Mouse (Mus musculus) T-helper 1 cell (primary cell): ENCODE results near the gene Npm1.

ENCODE experiments used
- in situ Hi-C: fragments of 300-600 bp; cut with MboI, MseI; formaldehyde crosslinking; loops from one replicate; pipeline ENCODE4 v1.15.1; 2025; ENCODE audit warnings: high pct_unique_total_duplicates

Gene Npm1

GRCm38 (mm10) chr11:33147171-33147571 is 15.8 kb downstream of the Npm1 start, which contains the start of gene Fgf18:
Gene Fgf18, minus strand, starts transcription at chr11:33147400.
- in situ Hi-C loops = loop anchor here (5.0 to 10.0 kb wide), 2 partner anchors 422 to 690 kb away; partner anchors contain the start of gene Ubtd2

- in situ Hi-C loops = loop anchor here (5.0 to 10.0 kb wide), 2 partner anchors 422 to 689 kb away; partner anchors contain the start of gene Ubtd2
These were observed 16.3 kb downstream of the Npm1 start for GRCm38 (mm10) chr11:33146651-33147131.

GRCm38 (mm10) chr11:33146143-33146497 is 16.9 kb downstream of the Npm1 start:
- in situ Hi-C loops = loop anchor here (5.0 to 10.0 kb wide), 2 partner anchors 421 to 689 kb away; partner anchors contain the start of gene Ubtd2

- in situ Hi-C loops = loop anchor here (5.0 to 10.0 kb wide), 2 partner anchors 421 to 688 kb away; partner anchors contain the start of gene Ubtd2
These were observed 17.5 kb downstream of the Npm1 start for GRCm38 (mm10) chr11:33145201-33146142.

- in situ Hi-C loops = loop anchor here (10.0 kb wide), 1 partner anchor 419 kb away; no protein-coding TSS in a partner anchor
These were observed 19.1 kb downstream of the Npm1 start for GRCm38 (mm10) chr11:33143906-33144305.

GRCm38 (mm10) chr11:33142801-33143200 is 20.2 kb downstream of the Npm1 start:
- in situ Hi-C loops = loop anchor here (10.0 kb wide), 1 partner anchor 418 kb away; no protein-coding TSS in a partner anchor

GRCm38 (mm10) chr11:33140111-33140460 is 22.9 kb downstream of the Npm1 start:
- in situ Hi-C loops = loop anchor here (10.0 kb wide), 1 partner anchor 415 kb away; no protein-coding TSS in a partner anchor

GRCm38 (mm10) chr11:33139458-33140110 is 23.4 kb downstream of the Npm1 start:
- in situ Hi-C loops = loop anchor here (10.0 kb wide), 2 partner anchors 415 to 515 kb away; no protein-coding TSS in a partner anchor

GRCm38 (mm10) chr11:33138686-33139085 is 24.3 kb downstream of the Npm1 start:
- in situ Hi-C loops = loop anchor here (10.0 kb wide), 1 partner anchor 514 kb away; no protein-coding TSS in a partner anchor

GRCm38 (mm10) chr11:33134391-33134986 is 28.5 kb downstream of the Npm1 start:
- in situ Hi-C loops = loop anchor here (10.0 kb wide), 1 partner anchor 510 kb away; no protein-coding TSS in a partner anchor

- in situ Hi-C loops = loop anchor here (10.0 kb wide), 1 partner anchor 508 kb away; no protein-coding TSS in a partner anchor
These were observed 30.2 kb downstream of the Npm1 start for GRCm38 (mm10) chr11:33132619-33133338.

- in situ Hi-C loops = no loop called here
These were observed 35.9 kb downstream of the Npm1 start for GRCm38 (mm10) chr11:33127058-33127457.

- in situ Hi-C loops = no loop called here
These were observed 40.3 kb downstream of the Npm1 start for GRCm38 (mm10) chr11:33122575-33123268.

- in situ Hi-C loops = no loop called here
These were observed 43.5 kb downstream of the Npm1 start for GRCm38 (mm10) chr11:33119556-33119955.

- in situ Hi-C loops = no loop called here
These were observed 43.9 kb downstream of the Npm1 start for GRCm38 (mm10) chr11:33119116-33119515.

GRCm38 (mm10) chr11:33118480-33118879 is 44.5 kb downstream of the Npm1 start:
- in situ Hi-C loops = no loop called here

- in situ Hi-C loops = no loop called here
These were observed 47.2 kb downstream of the Npm1 start for GRCm38 (mm10) chr11:33115796-33116195.

GRCm38 (mm10) chr11:33112407-33112806 is 50.6 kb downstream of the Npm1 start:
- in situ Hi-C loops = no loop called here

- in situ Hi-C loops = no loop called here
These were observed 52.9 kb downstream of the Npm1 start for GRCm38 (mm10) chr11:33110111-33110510.

- in situ Hi-C loops = no loop called here
These were observed 55.5 kb downstream of the Npm1 start for GRCm38 (mm10) chr11:33107540-33107939.
